Mouse (Mus musculus) spleen, adult 2 months (tissue): Measurements from ENCODE around the gene Wdr72.

Experiments used
- CTCF ChIP-seq: fragments of 200-500 bp; IDR thresholded peaks from 2 replicates; pipeline ENCODE4 v1.5.1; 2011; ENCODE audit warnings: mild to moderate bottlenecking, inconsistent platforms; ENCODE audit not compliant: insufficient read depth, insufficient read length, insufficient replicate concordance; ENCODE audit errors: extremely low read depth
- POLR2A ChIP-seq: fragments of 200-500 bp; IDR thresholded peaks from 2 replicates; pipeline ENCODE4 v1.6.1; 2011; ENCODE audit warnings: low read depth, low read length, inconsistent platforms

DNA sequence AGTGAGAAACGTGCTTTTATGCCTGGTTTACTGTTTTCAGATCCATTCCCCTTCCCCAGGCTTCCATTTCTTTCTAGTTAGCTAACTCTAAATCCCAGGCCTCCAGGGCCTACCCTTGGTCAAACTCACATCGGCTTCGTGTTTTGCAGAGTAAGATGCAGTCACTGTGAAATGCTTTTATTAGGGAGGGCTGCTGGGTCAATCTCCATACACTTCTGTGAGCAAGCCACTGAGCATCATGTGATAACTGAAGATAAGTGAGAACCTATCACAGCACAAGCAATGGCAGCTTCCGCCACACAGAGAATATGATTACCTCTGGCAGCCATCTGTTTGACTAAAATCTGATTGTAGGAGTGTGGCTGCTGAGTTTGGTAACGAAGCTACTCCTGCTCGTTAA is 59.7 kb downstream of the Wdr72 start:
- TF ChIP-seq CTCF (no peak), POLR2A (no peak)
